Mouse (Mus musculus): Measurements from ENCODE around the gene Pla2g12b. TPM values are rescaled to one million over a fixed set of nuclear protein-coding genes. Genes with fewer than 3 reads are reported as not detected.

Gene Pla2g12b
- polyA plus RNA-seq, 1 experiment from 2014 or later = not detected

- WGBS = 78% methylated on average over 6 of the region's 6 CpGs
- Histone ChIP-seq H3K4me1 (ENCODE audit: control insufficient read depth, insufficient read depth, low read length) (no peaks in the 10 kb centered on the region), H3K36me3 (ENCODE audit: control insufficient read depth, insufficient read depth, low read length) (no peaks in the 10 kb centered on the region), H3K4me2 (ENCODE audit: low read depth, severe bottlenecking) (no peak overlapping the region), H3K27me3 (ENCODE audit: control insufficient read depth, insufficient read depth, low read length) (no peaks in the 10 kb centered on the region), H3K4me3 (ENCODE audit: low read depth, low read length) (no peak overlapping the region), H3K9me3 (ENCODE audit: control insufficient read depth, low read length) (no peaks in the 10 kb centered on the region), H3K27ac (replicated peaks; ENCODE audit: low read depth, low read length) (no peak overlapping the region), H3K9ac (ENCODE audit: low read length) (no peak overlapping the region)
- DNase-seq (ENCODE audit: low spot score) (no peak), ATAC-seq (ENCODE audit: insufficient number of reproducible peaks, low FRiP score, low TSS enrichment, low read depth) (no peak)
Measured at GRCm38 (mm10) chr10:59440177-59440576, 36.7 kb downstream of the Pla2g12b start.

GRCm38 (mm10) chr10:59441735-59442134, 38.3 kb downstream of the Pla2g12b start, which contains the start of gene Oit3:
Gene Oit3 (minus strand): TSS chr10:59441778.
- ATAC-seq (ENCODE audit: insufficient number of reproducible peaks, low FRiP score, low TSS enrichment, low read depth) (no peak), DNase-seq (ENCODE audit: low spot score) (no peak)
- WGBS = 86% methylated on average over 11 of the region's 11 CpGs
- no peaks in the 10 kb centered on the region for H3K9me3 ChIP-seq (ENCODE audit: control insufficient read depth, low read length)
- H3K4me3 ChIP-seq (ENCODE audit: low read depth, low read length) = no peak within 1 kb of the TSS
- no peaks in the 10 kb centered on the region for H3K27me3 ChIP-seq (ENCODE audit: control insufficient read depth, insufficient read depth, low read length)
- no peaks in the 10 kb centered on the region for H3K36me3 ChIP-seq (ENCODE audit: control insufficient read depth, insufficient read depth, low read length)
- no peaks in the 10 kb centered on the region for H3K4me1 ChIP-seq (ENCODE audit: control insufficient read depth, insufficient read depth, low read length)
- H3K4me2 ChIP-seq (ENCODE audit: low read depth, severe bottlenecking) = no peak within 1 kb of the TSS
- no peak within 1 kb of the TSS for H3K27ac ChIP-seq (replicated peaks; ENCODE audit: low read depth, low read length)
- H3K9ac ChIP-seq (ENCODE audit: low read length) = no peak within 1 kb of the TSS

- H3K9me3 ChIP-seq (ENCODE audit: control insufficient read depth, low read length) = no peaks in the 10 kb centered on the region
- no peaks in the 10 kb centered on the region for H3K36me3 ChIP-seq (ENCODE audit: control insufficient read depth, insufficient read depth, low read length)
- H3K9ac ChIP-seq (ENCODE audit: low read length) = no peak overlapping the region
- no peak overlapping the region for H3K27ac ChIP-seq (replicated peaks; ENCODE audit: low read depth, low read length)
- H3K27me3 ChIP-seq (ENCODE audit: control insufficient read depth, insufficient read depth, low read length) = no peaks in the 10 kb centered on the region
- no peak for DNase-seq (ENCODE audit: low spot score)
- no peaks in the 10 kb centered on the region for H3K4me1 ChIP-seq (ENCODE audit: control insufficient read depth, insufficient read depth, low read length)
- H3K4me3 ChIP-seq (ENCODE audit: low read depth, low read length) = no peak overlapping the region
- H3K4me2 ChIP-seq (ENCODE audit: low read depth, severe bottlenecking) = no peak overlapping the region
- WGBS = 11% methylated on average over 7 of the region's 7 CpGs
- no peak for ATAC-seq (ENCODE audit: insufficient number of reproducible peaks, low FRiP score, low TSS enrichment, low read depth)
Measured at GRCm38 (mm10) chr10:59443212-59443611, 39.8 kb downstream of the Pla2g12b start.

GRCm38 (mm10) chr10:59444106-59444505, 40.6 kb downstream of the Pla2g12b start:
- DNase-seq (ENCODE audit: low spot score) (no peak), ATAC-seq (ENCODE audit: insufficient number of reproducible peaks, low FRiP score, low TSS enrichment, low read depth) (no peak)
- no peak overlapping the region for H3K27ac ChIP-seq (replicated peaks; ENCODE audit: low read depth, low read length)
- H3K9me3 ChIP-seq (ENCODE audit: control insufficient read depth, low read length) = no peaks in the 10 kb centered on the region
- H3K36me3 ChIP-seq (ENCODE audit: control insufficient read depth, insufficient read depth, low read length) = no peaks in the 10 kb centered on the region
- no peak overlapping the region for H3K4me2 ChIP-seq (ENCODE audit: low read depth, severe bottlenecking)
- H3K9ac ChIP-seq (ENCODE audit: low read length) = no peak overlapping the region
- WGBS = 88% methylated on average over 3 of the region's 3 CpGs
- H3K27me3 ChIP-seq (ENCODE audit: control insufficient read depth, insufficient read depth, low read length) = no peaks in the 10 kb centered on the region
- H3K4me3 ChIP-seq (ENCODE audit: low read depth, low read length) = no peak overlapping the region
- H3K4me1 ChIP-seq (ENCODE audit: control insufficient read depth, insufficient read depth, low read length) = no peaks in the 10 kb centered on the region

GRCm38 (mm10) chr10:59444635-59445034, 41.2 kb downstream of the Pla2g12b start:
- Histone ChIP-seq H3K9ac (ENCODE audit: low read length) (no peak overlapping the region), H3K27ac (replicated peaks; ENCODE audit: low read depth, low read length) (no peak overlapping the region), H3K4me3 (ENCODE audit: low read depth, low read length) (no peak overlapping the region), H3K27me3 (ENCODE audit: control insufficient read depth, insufficient read depth, low read length) (no peaks in the 10 kb centered on the region), H3K36me3 (ENCODE audit: control insufficient read depth, insufficient read depth, low read length) (no peaks in the 10 kb centered on the region), H3K9me3 (ENCODE audit: control insufficient read depth, low read length) (no peaks in the 10 kb centered on the region), H3K4me1 (ENCODE audit: control insufficient read depth, insufficient read depth, low read length) (no peaks in the 10 kb centered on the region), H3K4me2 (ENCODE audit: low read depth, severe bottlenecking) (no peak overlapping the region)
- DNase-seq (ENCODE audit: low spot score) (no peak), ATAC-seq (ENCODE audit: insufficient number of reproducible peaks, low FRiP score, low TSS enrichment, low read depth) (no peak)
- WGBS = 53% methylated on average over 8 of the region's 8 CpGs

GRCm38 (mm10) chr10:59446911-59447437, 43.5 kb downstream of the Pla2g12b start:
- Histone ChIP-seq H3K36me3 (ENCODE audit: control insufficient read depth, insufficient read depth, low read length) (no peaks in the 10 kb centered on the region), H3K27me3 (ENCODE audit: control insufficient read depth, insufficient read depth, low read length) (no peaks in the 10 kb centered on the region), H3K4me3 (ENCODE audit: low read depth, low read length) (no peak overlapping the region), H3K9ac (ENCODE audit: low read length) (no peak overlapping the region), H3K9me3 (ENCODE audit: control insufficient read depth, low read length) (no peaks in the 10 kb centered on the region), H3K4me2 (ENCODE audit: low read depth, severe bottlenecking) (no peak overlapping the region), H3K4me1 (ENCODE audit: control insufficient read depth, insufficient read depth, low read length) (no peaks in the 10 kb centered on the region), H3K27ac (replicated peaks; ENCODE audit: low read depth, low read length) (no peak overlapping the region)
- no peak for DNase-seq (ENCODE audit: low spot score)
- WGBS = 90% methylated on average over 10 of the region's 10 CpGs
- ATAC-seq (ENCODE audit: insufficient number of reproducible peaks, low FRiP score, low TSS enrichment, low read depth) = no peak

GRCm38 (mm10) chr10:59447546-59447945, 44.1 kb downstream of the Pla2g12b start:
- H3K9me3 ChIP-seq (ENCODE audit: control insufficient read depth, low read length) = no peaks in the 10 kb centered on the region
- H3K27ac ChIP-seq (replicated peaks; ENCODE audit: low read depth, low read length) = no peak overlapping the region
- no peak overlapping the region for H3K9ac ChIP-seq (ENCODE audit: low read length)
- no peaks in the 10 kb centered on the region for H3K4me1 ChIP-seq (ENCODE audit: control insufficient read depth, insufficient read depth, low read length)
- no peak overlapping the region for H3K4me2 ChIP-seq (ENCODE audit: low read depth, severe bottlenecking)
- no peaks in the 10 kb centered on the region for H3K27me3 ChIP-seq (ENCODE audit: control insufficient read depth, insufficient read depth, low read length)
- H3K36me3 ChIP-seq (ENCODE audit: control insufficient read depth, insufficient read depth, low read length) = no peaks in the 10 kb centered on the region
- ATAC-seq (ENCODE audit: insufficient number of reproducible peaks, low FRiP score, low TSS enrichment, low read depth) = no peak
- DNase-seq (ENCODE audit: low spot score) = no peak
- no peak overlapping the region for H3K4me3 ChIP-seq (ENCODE audit: low read depth, low read length)
- 77% methylated on average over 9 of the region's 9 CpGs for WGBS

- Histone ChIP-seq H3K4me1 (ENCODE audit: control insufficient read depth, insufficient read depth, low read length) (no peaks in the 10 kb centered on the region), H3K9ac (ENCODE audit: low read length) (no peak overlapping the region), H3K4me3 (ENCODE audit: low read depth, low read length) (no peak overlapping the region), H3K36me3 (ENCODE audit: control insufficient read depth, insufficient read depth, low read length) (no peaks in the 10 kb centered on the region; the same call in 1 of the 2 replicates), H3K27me3 (ENCODE audit: control insufficient read depth, insufficient read depth, low read length) (no peaks in the 10 kb centered on the region), H3K27ac (replicated peaks; ENCODE audit: low read depth, low read length) (no peak overlapping the region), H3K9me3 (ENCODE audit: control insufficient read depth, low read length) (no peaks in the 10 kb centered on the region), H3K4me2 (ENCODE audit: low read depth, severe bottlenecking) (no peak overlapping the region)
- no peak for ATAC-seq (ENCODE audit: insufficient number of reproducible peaks, low FRiP score, low TSS enrichment, low read depth)
- DNase-seq (ENCODE audit: low spot score) = no peak
- WGBS = 61% methylated on average over 5 of the region's 5 CpGs
Measured at GRCm38 (mm10) chr10:59451839-59452238, 48.4 kb downstream of the Pla2g12b start.

- Histone ChIP-seq H3K4me1 (ENCODE audit: control insufficient read depth, insufficient read depth, low read length) (no peaks in the 10 kb centered on the region), H3K9me3 (ENCODE audit: control insufficient read depth, low read length) (no peaks in the 10 kb centered on the region), H3K4me3 (ENCODE audit: low read depth, low read length) (no peak overlapping the region), H3K36me3 (ENCODE audit: control insufficient read depth, insufficient read depth, low read length) (no peaks in the 10 kb centered on the region; the same call in 1 of the 2 replicates), H3K27ac (replicated peaks; ENCODE audit: low read depth, low read length) (no peak overlapping the region), H3K27me3 (ENCODE audit: control insufficient read depth, insufficient read depth, low read length) (no peaks in the 10 kb centered on the region), H3K9ac (ENCODE audit: low read length) (no peak overlapping the region), H3K4me2 (ENCODE audit: low read depth, severe bottlenecking) (no peak overlapping the region)
- DNase-seq (ENCODE audit: low spot score) (no peak), ATAC-seq (ENCODE audit: insufficient number of reproducible peaks, low FRiP score, low TSS enrichment, low read depth) (no peak)
- WGBS = 95% methylated on average over 15 of the region's 15 CpGs
Measured at GRCm38 (mm10) chr10:59454631-59455030, 51.2 kb downstream of the Pla2g12b start.

All from limb, embryonic 11.5 days (tissue).